Mouse (Mus musculus) neutrophil, adult 5-6 weeks (primary cell): ENCODE data around the gene Csrnp3. TPM values are rescaled to one million over a fixed set of nuclear protein-coding genes. Genes with fewer than 3 reads are reported as not detected.

Source experiments
- ATAC-seq: fragments of 151-379, 151-347 bp; 2 replicates; pipeline ENCODE4 v1.8.0; 2017; ENCODE audit warnings: mild to moderate bottlenecking, moderate TSS enrichment; ENCODE audit not compliant: insufficient number of reproducible peaks, poor library complexity, low FRiP score, severe bottlenecking; ENCODE audit errors: extremely low read depth
- total RNA-seq: library from RNA; stranded (forward); fragments of 200-1000 nt; gene quantifications from 2 replicates; pipeline ENCODE4 v1.2.3, GENCODE M21; 2017

Csrnp3 gene
- total RNA-seq, 1 experiment from 2014 or later, result not detected

GRCm38 (mm10) chr2:66063291-66063690 lies 217.7 kb downstream of the Csrnp3 start:
- ATAC-seq, result no peak

- no peak for ATAC-seq
Measured at GRCm38 (mm10) chr2:66069454-66069853, 223.9 kb downstream of the Csrnp3 start.

GRCm38 (mm10) chr2:66080731-66081130 lies 235.2 kb downstream of the Csrnp3 start:
- no peak for ATAC-seq

Other genes with a start within 250 kb of the Csrnp3 start
- gene Scn2a, start 225.0 kb upstream of the Csrnp3 start, total RNA-seq, result not detected in 2 replicates